Mouse (Mus musculus): ENCODE results near the gene Gm10518. TPM values are rescaled to one million over a fixed set of nuclear protein-coding genes. Genes with fewer than 3 reads are reported as not detected.
A peak's percentile ranks its signal among the peaks of the same experiment; 100 is the strongest.

The Gm10518 gene
- 0.24 TPM in 1 of 2 replicates, not detected in the other for polyA plus RNA-seq (2014; fragmentation: Nextera tagmentation; extraction: Ambion mirVana)

DNA sequence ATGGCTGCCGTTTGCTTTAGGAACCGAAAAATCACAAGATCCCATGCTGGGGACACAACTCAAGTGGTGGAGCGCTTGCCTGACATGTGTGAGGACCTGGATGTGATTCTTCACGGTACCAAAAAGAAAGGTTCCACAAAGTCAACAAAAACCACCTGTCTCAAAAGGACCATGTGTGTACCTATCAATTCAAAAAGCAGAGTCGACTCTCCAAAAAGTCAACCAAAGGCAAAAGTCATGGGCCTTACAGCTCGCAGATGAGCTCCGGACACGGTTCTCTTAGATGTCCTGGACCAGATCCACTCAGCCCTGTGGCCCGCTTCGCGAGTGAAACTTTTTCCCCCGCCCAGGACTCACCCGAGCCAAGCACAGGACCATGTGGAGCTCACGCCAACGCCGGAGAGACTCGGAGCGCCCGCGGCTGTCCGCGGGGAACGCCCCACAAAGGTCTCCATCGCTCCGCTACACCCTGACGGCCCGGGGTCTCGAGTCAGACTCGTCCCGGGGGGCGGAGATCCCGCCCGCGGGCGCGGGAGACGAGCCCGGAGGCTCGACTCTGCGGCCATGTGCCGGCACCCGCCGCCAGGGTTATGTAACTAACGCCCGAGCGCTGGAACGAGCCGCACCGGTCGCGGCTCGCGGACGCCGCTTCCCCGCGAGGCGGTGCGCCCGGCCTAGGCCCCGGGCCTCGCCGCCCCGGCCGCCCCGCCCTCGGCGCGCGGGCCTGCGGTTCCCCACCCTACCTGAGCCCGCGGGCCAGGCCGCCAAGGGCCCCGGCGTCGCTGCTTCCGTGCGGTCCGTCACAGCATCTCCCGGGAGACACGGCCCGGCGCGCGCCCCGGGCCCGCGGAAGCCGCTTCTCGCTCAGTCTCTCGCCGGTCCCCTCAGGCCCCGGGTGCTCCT lies at the start of gene Gm10518:
Gene Gm10518, plus strand, starts transcription at position 767 of the 903 bp plus-strand sequence.
- no peak for TF ChIP-seq CTCF (IDR thresholded peaks at IDR 0.05; ENCODE audit: low read depth)
- Histone ChIP-seq H3K36me3 (ENCODE audit: insufficient read depth) (peaks cover 15% of the 10 kb centered on the region), H3K9ac (peak within 1 kb of the TSS; percentile 96), H3K27ac (ENCODE audit: low read depth) (peak within 1 kb of the TSS; percentile 99), H3K4me2 (peak within 1 kb of the TSS; percentile 82), H3K4me1 (ENCODE audit: insufficient read depth) (peaks cover 7% of the 10 kb centered on the region; the same call in 1 of the 2 replicates), H3K4me3 (ENCODE audit: low read depth, low read length) (peak within 1 kb of the TSS; percentile 92), H3K27me3 (ENCODE audit: insufficient read depth, low read length) (no peaks in the 10 kb centered on the region), H3K9me3 (ENCODE audit: low read depth, low read length) (no peaks in the 10 kb centered on the region)
- WGBS = under 1% methylated on average over 69 of the region's 94 CpGs
- ATAC-seq (ENCODE audit: insufficient read depth) (peak; percentile 35; the same call in 1 of the 2 replicates), DNase-seq (peak; percentile 73)

DNA sequence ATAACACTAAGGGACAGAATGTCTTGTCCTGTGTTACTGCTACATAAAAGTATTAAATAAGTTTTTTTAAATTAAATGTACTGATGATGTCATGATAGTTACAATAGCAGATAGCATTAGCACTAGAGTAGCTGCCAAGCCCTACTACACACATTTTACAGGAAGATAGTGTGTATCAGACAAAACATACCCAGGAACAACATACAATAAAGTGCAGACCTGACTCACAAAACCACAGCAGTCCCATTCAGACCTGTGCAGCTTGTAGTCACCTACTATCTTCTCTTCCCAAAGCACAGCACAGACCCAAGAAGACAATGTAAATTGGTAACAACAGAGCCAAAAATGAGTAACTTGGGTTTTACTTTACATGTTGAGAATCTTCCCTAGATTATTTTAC lies 46.7 kb upstream of the Gm10518 start:
- Histone ChIP-seq H3K27me3 (ENCODE audit: insufficient read depth, low read length) (no peaks in the 10 kb centered on the region), H3K4me1 (ENCODE audit: insufficient read depth) (no peaks in the 10 kb centered on the region), H3K27ac (ENCODE audit: low read depth) (no peak overlapping the region), H3K9me3 (ENCODE audit: low read depth, low read length) (no peaks in the 10 kb centered on the region), H3K36me3 (ENCODE audit: insufficient read depth) (peaks cover 85% of the 10 kb centered on the region), H3K4me3 (ENCODE audit: low read depth, low read length) (no peak overlapping the region), H3K4me2 (no peak overlapping the region), H3K9ac (no peak overlapping the region)
- no peak for ATAC-seq (ENCODE audit: insufficient read depth)
- no peak for TF ChIP-seq CTCF (IDR thresholded peaks at IDR 0.05; ENCODE audit: low read depth)
- no peak for DNase-seq

DNA sequence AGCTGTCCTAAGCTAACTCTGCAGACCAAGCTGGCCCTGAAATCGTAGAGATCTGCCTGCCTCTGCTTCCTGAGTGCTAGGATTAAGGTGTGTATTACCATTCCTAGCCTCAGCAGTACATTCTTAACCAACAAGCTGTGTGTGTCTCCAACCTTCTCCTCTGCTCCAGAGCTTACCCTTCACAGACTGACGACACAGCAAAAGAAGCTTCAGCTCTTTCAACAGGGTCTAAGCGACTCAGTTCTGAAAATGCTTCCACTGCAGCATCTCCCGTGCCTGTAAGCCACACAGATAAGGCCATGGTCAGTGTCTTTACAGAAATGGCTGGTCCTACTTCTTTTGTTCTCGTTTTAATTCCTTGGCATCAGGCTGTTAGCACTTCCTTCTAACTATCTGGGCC lies 43.1 kb upstream of the Gm10518 start:
- peaks cover 89% of the 10 kb centered on the region for H3K36me3 ChIP-seq (ENCODE audit: insufficient read depth)
- WGBS = 92% methylated on average over 5 of the region's 5 CpGs
- no peaks in the 10 kb centered on the region for H3K27me3 ChIP-seq (ENCODE audit: insufficient read depth, low read length)
- no peak overlapping the region for H3K27ac ChIP-seq (ENCODE audit: low read depth)
- H3K9ac ChIP-seq = no peak overlapping the region
- ATAC-seq (ENCODE audit: insufficient read depth) = no peak
- no peaks in the 10 kb centered on the region for H3K9me3 ChIP-seq (ENCODE audit: low read depth, low read length)
- no peaks in the 10 kb centered on the region for H3K4me1 ChIP-seq (ENCODE audit: insufficient read depth)
- TF ChIP-seq CTCF (IDR thresholded peaks at IDR 0.05; ENCODE audit: low read depth) = no peak
- H3K4me2 ChIP-seq = no peak overlapping the region
- no peak for DNase-seq
- no peak overlapping the region for H3K4me3 ChIP-seq (ENCODE audit: low read depth, low read length)

DNA sequence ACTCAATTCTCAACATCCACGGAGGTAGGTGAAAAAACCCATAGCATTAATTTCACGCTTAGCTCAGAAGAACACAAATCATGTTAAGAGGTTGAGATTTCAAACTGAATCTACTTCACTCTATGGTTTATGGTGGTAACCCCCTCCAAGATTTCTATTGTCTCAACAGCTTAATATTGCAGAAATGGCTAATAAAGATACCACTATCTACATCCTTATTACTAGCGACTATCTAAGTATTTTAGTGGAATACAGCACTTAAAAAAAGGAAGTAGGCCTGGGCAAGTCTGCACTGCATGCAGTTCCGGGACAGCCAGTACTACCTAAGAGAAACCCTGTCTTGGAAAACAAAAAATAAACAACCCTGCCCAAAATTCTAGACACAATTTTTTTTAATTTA lies 42.6 kb upstream of the Gm10518 start:
- 95% methylated on average over 4 of the region's 4 CpGs for WGBS
- Histone ChIP-seq H3K4me1 (ENCODE audit: insufficient read depth) (no peaks in the 10 kb centered on the region), H3K27ac (ENCODE audit: low read depth) (no peak overlapping the region), H3K9ac (no peak overlapping the region), H3K4me2 (no peak overlapping the region), H3K27me3 (ENCODE audit: insufficient read depth, low read length) (no peaks in the 10 kb centered on the region), H3K36me3 (ENCODE audit: insufficient read depth) (peaks cover 89% of the 10 kb centered on the region), H3K9me3 (ENCODE audit: low read depth, low read length) (no peaks in the 10 kb centered on the region), H3K4me3 (ENCODE audit: low read depth, low read length) (no peak overlapping the region)
- TF ChIP-seq CTCF (IDR thresholded peaks at IDR 0.05; ENCODE audit: low read depth) = no peak
- ATAC-seq (ENCODE audit: insufficient read depth) (no peak), DNase-seq (no peak)

DNA sequence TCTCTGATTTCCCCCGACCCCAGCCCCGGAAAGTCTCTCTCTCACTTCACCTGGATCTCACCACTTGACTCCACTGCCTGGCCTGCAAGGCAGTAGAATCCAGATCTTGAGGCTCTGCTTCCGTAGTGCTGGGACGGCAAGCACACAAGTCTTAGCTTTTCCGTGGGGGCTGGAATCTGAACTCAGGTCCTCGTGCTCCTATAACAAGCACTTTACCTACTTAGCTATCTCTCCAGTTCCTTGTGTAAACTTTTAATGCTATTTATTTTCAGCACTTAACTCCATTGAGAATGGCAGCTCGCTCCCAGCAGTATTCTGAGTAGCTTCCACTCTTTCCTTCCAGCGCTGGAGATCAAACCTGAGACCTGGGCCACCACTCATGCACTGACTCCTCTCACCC lies 26.3 kb upstream of the Gm10518 start:
- Histone ChIP-seq H3K4me3 (ENCODE audit: low read depth, low read length) (no peak overlapping the region), H3K36me3 (ENCODE audit: insufficient read depth) (peaks cover 87% of the 10 kb centered on the region), H3K27ac (ENCODE audit: low read depth) (no peak overlapping the region), H3K27me3 (ENCODE audit: insufficient read depth, low read length) (no peaks in the 10 kb centered on the region), H3K4me1 (ENCODE audit: insufficient read depth) (no peaks in the 10 kb centered on the region), H3K9me3 (ENCODE audit: low read depth, low read length) (no peaks in the 10 kb centered on the region), H3K9ac (no peak overlapping the region), H3K4me2 (no peak overlapping the region)
- no peak for TF ChIP-seq CTCF (IDR thresholded peaks at IDR 0.05; ENCODE audit: low read depth)
- 76% methylated on average over 8 of the region's 8 CpGs for WGBS
- no peak for ATAC-seq (ENCODE audit: insufficient read depth)
- no peak for DNase-seq

DNA sequence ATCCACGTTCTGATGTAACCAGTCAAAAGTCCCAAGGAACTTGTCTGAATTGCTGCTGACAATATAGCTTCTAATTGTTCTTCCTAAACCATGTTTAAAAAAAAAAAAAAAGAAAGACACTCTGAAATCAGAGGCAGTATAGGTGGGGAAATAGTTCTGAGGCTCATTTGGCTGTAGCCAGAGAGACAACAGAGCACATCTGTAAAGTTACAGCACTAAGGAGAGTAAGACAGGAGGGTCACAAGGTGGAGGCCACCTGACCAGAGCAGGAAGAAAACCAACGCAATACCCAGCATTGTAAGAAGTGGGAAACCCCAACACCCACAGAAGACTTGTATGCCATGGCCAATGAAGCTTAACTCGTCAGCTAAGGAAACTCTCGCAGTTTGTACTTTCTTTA lies 19.1 kb upstream of the Gm10518 start:
- WGBS = 92% methylated on average over 4 of the region's 4 CpGs
- H3K36me3 ChIP-seq (ENCODE audit: insufficient read depth) = peaks cover 87% of the 10 kb centered on the region

DNA sequence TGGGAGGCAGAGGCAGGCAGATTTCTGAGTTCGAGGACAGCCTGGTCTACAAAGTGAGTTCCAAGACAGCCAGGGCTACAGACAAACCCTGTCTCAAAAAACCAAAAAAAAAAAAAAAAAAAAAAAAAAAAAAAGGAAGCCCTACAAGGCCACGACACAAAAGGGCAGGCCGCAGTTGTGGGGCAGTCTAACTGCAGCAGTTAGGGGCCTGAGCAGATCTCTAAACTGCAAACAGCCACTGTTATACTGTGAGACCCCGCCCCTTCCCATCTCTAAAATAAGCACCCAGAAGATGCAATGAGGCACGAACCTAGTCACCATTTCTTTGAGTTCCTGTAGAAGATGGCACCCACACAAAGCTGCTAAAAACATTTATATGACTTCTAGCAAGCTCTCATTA lies 17.7 kb upstream of the Gm10518 start:
- TF ChIP-seq CTCF (IDR thresholded peaks at IDR 0.05; ENCODE audit: low read depth) = no peak
- H3K4me1 ChIP-seq (ENCODE audit: insufficient read depth) = no peaks in the 10 kb centered on the region
- 85% methylated on average over 5 of the region's 5 CpGs for WGBS
- H3K27ac ChIP-seq (ENCODE audit: low read depth) = no peak overlapping the region
- H3K9ac ChIP-seq = no peak overlapping the region
- no peak overlapping the region for H3K4me3 ChIP-seq (ENCODE audit: low read depth, low read length)
- H3K27me3 ChIP-seq (ENCODE audit: insufficient read depth, low read length) = no peaks in the 10 kb centered on the region
- no peak for ATAC-seq (ENCODE audit: insufficient read depth)
- H3K9me3 ChIP-seq (ENCODE audit: low read depth, low read length) = no peaks in the 10 kb centered on the region
- H3K4me2 ChIP-seq = no peak overlapping the region
- DNase-seq = no peak
- H3K36me3 ChIP-seq (ENCODE audit: insufficient read depth) = peaks cover 87% of the 10 kb centered on the region

More for the DNA sequence above, 19.1 kb upstream of the Gm10518 start:
- DNase-seq (no peak), ATAC-seq (ENCODE audit: insufficient read depth) (no peak)
- Histone ChIP-seq H3K9me3 (ENCODE audit: low read depth, low read length) (no peaks in the 10 kb centered on the region), H3K27me3 (ENCODE audit: insufficient read depth, low read length) (no peaks in the 10 kb centered on the region), H3K4me2 (no peak overlapping the region), H3K4me1 (ENCODE audit: insufficient read depth) (no peaks in the 10 kb centered on the region), H3K9ac (no peak overlapping the region), H3K4me3 (ENCODE audit: low read depth, low read length) (no peak overlapping the region), H3K27ac (ENCODE audit: low read depth) (no peak overlapping the region)
- TF ChIP-seq CTCF (IDR thresholded peaks at IDR 0.05; ENCODE audit: low read depth) = no peak
